Mouse (Mus musculus) cortical plate, adult 2 months (tissue): ENCODE results near the gene AW549877. TPM values are rescaled to one million over a fixed set of nuclear protein-coding genes. Genes with fewer than 3 reads are reported as not detected.
A peak's percentile ranks its signal among the peaks of the same experiment; 100 is the strongest.

Source experiments
- H3K27ac ChIP-seq: fragments of 200-500 bp; 2 replicates; pipeline ENCODE4 v1.5.1; 2012; ENCODE audit warnings: low read length, control low read depth, inconsistent platforms; ENCODE audit not compliant: insufficient read depth
- H3K4me1 ChIP-seq: fragments of 200-500 bp; 2 replicates; pipeline ENCODE4 v1.6.1; 2011; ENCODE audit warnings: low read length; ENCODE audit not compliant: control insufficient read depth, insufficient read depth
- H3K4me3 ChIP-seq: fragments of 200-500 bp; 2 replicates; pipeline ENCODE4 v1.5.1; 2011; ENCODE audit warnings: mild to moderate bottlenecking, low read length, control low read depth; ENCODE audit not compliant: insufficient read depth
- CTCF ChIP-seq: fragments of 200-500 bp; IDR thresholded peaks from 2 replicates; pipeline ENCODE4 v1.5.1; 2011; ENCODE audit warnings: mild to moderate bottlenecking, control low read depth, low read length; ENCODE audit not compliant: insufficient read depth; ENCODE audit errors: extremely low read depth
- POLR2A ChIP-seq: fragments of 200-500 bp; IDR thresholded peaks from 2 replicates; pipeline ENCODE4 v1.6.1; 2011; ENCODE audit warnings: mild to moderate bottlenecking, low read length, control low read depth; ENCODE audit not compliant: insufficient read depth; ENCODE audit errors: extremely low read depth
- polyA plus RNA-seq: library from polyadenylated mRNA; depleted of rRNA; stranded (reverse); fragments of >200 nt; gene quantifications from 2 replicates; pipeline ENCODE4 v1.2.3, GENCODE M21; 2012

The AW549877 gene
- polyA plus RNA-seq, 1 experiment = 37.8 TPM

DNA sequence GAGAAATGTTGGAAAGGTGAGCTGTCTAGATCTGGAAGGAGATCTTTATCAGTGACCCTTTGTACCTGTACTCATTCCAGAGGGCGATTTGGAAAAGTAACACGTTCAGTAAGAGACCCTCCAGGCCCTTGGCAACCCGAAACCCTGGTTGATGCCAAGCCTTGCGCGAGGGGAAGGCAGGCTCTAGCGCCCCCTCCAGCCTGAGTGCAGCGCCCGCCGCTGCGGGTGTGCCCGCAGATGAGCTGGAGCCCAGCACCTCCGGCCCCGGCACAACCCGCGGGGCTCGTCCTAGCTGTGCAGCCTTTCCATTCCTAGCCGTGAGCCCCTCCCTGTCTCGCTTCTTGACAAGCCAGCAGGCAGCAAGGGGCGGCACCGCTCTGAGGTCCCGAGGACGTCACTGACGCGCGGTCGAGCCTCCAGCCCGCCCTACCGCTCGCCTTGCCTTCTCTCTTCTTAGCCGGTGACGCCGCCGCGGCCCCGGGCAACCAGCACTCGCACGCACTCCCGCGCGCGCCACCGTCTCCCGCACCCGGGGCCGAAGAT lies 30.8 kb upstream of the AW549877 start, which contains the start of gene Oxct1:
Gene Oxct1 (plus strand): TSS at position 153 of the 543 bp plus-strand sequence.
- Histone ChIP-seq H3K27ac (peak within 1 kb of the TSS; percentile 98), H3K4me3 (peak within 1 kb of the TSS; percentile 91), H3K4me1 (peaks cover 5% of the 10 kb centered on the region; the same call in 1 of the 2 replicates)
- peak; percentile 12; the same call in 1 of the 2 replicates for TF ChIP-seq CTCF
- TF ChIP-seq POLR2A = peak; percentile 69; the same call in 1 of the 2 replicates

DNA sequence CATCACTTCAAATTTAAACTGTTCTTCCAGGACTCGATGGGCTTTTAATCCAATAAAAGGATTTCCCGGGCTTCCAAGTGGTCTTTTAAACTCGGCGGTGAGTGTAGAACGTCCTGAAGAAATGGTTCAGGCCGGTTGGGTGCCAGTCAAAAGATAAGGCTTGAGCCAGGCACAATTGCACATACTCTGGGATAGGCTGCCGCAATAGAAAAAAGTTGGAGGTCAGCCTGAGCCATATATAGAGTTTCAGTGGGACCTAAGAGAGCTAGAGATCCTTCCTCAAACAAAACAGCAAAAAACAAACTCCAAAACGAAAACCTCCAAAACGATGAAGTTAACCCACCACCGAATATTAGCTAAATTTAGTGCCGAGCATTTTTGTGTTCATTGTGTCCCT lies 30.0 kb upstream of the AW549877 start:
- H3K27ac ChIP-seq = 0 out of 2 replicates have a peak overlapping the region, but pooled peaks have one; percentile 12
- TF ChIP-seq CTCF = no peak
- TF ChIP-seq POLR2A = no peak
- peak overlapping the region; percentile 91; the same call in 1 of the 2 replicates for H3K4me3 ChIP-seq
- peaks cover 5% of the 10 kb centered on the region; the same call in 1 of the 2 replicates for H3K4me1 ChIP-seq

DNA sequence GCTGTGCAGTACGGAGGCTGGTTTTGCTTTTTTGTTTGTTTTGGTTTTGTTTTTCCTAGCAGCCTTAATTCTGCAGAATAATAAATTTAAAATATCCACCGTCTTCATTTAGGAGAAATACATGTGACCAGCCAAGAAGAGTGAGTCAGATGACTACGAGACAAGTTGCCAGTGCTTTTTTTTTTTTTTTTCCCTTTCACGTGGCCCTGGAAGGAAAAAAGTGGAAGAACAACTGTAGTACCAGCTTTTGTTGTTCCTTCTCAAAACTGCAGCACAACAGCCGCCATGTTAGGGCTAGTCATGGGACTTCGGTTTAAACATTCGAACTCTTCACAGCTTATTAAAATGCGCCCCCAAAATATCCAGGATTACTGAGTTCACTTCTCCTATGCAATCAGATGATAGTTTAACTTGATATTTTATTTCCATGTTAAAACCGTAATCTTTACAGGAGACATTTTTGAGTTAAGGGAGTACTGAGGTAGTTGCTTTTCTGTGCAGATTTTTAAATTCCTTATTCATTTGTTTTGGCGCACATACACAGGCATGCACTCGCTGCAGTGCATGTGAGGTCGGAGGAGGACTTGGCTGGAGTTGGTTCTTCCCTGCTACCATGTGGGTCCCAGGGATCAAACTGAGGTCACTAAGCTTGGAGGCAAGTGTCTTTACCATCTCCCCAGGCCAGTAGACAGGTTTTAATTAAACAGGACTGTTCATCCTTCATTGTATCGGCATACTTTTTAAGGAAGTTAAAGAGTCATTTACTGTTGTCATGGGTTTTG lies 29.4 kb upstream of the AW549877 start:
- Histone ChIP-seq H3K4me1 (peaks cover 5% of the 10 kb centered on the region; the same call in 1 of the 2 replicates), H3K27ac (0 out of 2 replicates have a peak overlapping the region, but pooled peaks have one; percentile 12), H3K4me3 (no peak overlapping the region)
- no peak for TF ChIP-seq CTCF
- TF ChIP-seq POLR2A = no peak

DNA sequence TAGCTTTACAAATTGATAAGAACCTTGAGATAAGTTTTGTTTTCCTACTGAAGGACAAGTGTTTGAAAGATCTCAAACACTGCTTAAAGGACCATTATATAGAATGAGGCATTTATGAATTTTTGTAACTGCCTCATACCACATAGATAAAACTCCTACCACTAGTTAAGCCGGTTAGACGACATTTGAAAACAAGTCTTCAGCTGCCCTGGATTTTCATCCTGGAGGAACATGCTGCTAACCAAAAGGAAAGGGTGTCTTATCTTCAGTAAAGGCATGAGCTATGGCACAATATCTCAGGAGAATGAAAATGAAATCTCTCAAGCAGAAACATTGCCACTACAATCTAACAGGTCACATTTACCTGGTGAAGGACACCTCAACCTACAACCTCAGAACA lies 28.2 kb upstream of the AW549877 start:
- no peak for TF ChIP-seq CTCF
- TF ChIP-seq POLR2A = no peak
- no peak overlapping the region for H3K4me3 ChIP-seq
- no peak overlapping the region for H3K27ac ChIP-seq
- H3K4me1 ChIP-seq = peaks cover 3% of the 10 kb centered on the region; the same call in 1 of the 2 replicates

DNA sequence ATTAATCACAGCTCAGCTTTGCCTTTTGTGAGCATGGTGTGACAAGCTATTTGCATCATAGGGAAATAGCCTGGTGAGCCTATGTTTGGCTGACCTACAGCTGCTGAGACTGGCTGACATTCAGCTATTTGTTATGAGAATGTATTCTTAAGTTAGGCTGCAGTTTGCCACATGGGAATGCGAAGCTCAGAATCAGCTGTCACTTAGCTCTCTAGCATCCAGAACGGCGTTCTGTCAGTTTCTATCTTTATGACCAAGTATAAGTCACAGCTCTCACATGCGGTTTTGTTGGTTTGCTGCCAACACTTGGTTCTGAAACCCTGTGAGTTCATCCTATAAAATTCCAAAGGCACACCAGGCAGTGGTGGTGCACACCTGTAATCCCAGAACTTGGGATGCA lies 25.2 kb upstream of the AW549877 start:
- H3K4me3 ChIP-seq = no peak overlapping the region
- H3K27ac ChIP-seq = no peak overlapping the region
- H3K4me1 ChIP-seq = no peaks in the 10 kb centered on the region
- no peak for TF ChIP-seq CTCF
- TF ChIP-seq POLR2A = no peak

DNA sequence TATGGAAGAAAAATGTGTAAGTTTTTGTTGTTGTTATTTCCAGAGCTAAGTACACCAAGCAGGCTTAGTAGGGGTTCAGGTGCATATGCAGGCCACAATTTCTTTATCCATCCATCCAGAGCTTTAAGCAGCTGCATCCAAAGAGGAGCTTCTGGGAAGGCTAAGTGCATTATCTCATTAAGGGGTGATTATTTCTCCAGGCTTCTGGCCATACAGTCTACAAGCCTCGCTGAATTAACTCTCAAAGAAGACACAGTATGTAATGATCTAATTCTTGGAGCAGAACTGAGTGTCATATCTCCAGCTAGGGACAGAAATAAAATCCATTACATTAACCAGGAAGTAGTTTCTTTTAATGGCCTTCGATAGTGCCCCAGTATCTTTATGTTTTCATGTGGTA lies 18.3 kb upstream of the AW549877 start:
- H3K27ac ChIP-seq = no peak overlapping the region
- no peak overlapping the region for H3K4me3 ChIP-seq
- no peak for TF ChIP-seq CTCF
- TF ChIP-seq POLR2A = no peak
- no peaks in the 10 kb centered on the region for H3K4me1 ChIP-seq

DNA sequence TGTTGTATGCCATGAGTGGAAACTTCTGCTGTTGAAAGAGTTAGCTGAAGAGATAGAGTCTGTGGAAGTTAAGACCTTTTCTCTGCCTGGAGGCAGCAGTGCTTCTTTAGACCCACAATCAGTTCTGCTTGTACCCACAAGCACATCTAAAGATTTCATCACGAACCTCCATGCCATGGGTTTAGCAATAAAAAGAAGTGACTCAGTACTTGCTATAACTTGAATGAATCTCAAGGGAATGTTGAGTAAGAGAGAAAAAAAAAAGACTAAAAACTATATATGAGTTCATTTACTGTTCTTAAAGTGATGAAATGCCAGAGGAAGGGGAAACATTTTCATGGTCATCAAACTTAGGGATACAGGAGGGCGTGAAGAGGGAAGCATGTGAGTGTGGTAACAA lies 5.0 kb upstream of the AW549877 start:
- Histone ChIP-seq H3K4me3 (no peak overlapping the region), H3K4me1 (no peaks in the 10 kb centered on the region), H3K27ac (no peak overlapping the region)
- TF ChIP-seq CTCF = no peak
- TF ChIP-seq POLR2A = no peak

DNA sequence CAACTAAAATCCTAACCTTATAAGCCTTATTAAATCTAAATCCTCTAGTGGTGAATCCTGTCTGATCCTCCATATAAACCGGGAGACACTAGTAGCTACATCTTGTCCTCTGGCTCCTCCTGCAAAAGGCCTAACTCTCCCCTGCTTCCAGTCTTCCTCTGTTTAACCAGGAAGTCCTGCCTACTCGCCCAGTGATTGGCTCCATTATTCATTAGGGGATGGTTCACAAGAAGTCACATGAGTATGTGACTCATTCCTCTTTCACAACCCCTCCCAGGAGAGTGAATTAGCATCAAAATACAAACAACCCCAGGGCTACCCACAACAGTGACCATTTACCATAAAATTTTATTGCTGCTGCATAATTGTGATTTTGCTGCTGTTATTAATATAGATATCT lies 3.6 kb upstream of the AW549877 start:
- H3K4me3 ChIP-seq = no peak overlapping the region
- TF ChIP-seq CTCF (no peak), POLR2A (no peak)
- no peaks in the 10 kb centered on the region for H3K4me1 ChIP-seq
- no peak overlapping the region for H3K27ac ChIP-seq

DNA sequence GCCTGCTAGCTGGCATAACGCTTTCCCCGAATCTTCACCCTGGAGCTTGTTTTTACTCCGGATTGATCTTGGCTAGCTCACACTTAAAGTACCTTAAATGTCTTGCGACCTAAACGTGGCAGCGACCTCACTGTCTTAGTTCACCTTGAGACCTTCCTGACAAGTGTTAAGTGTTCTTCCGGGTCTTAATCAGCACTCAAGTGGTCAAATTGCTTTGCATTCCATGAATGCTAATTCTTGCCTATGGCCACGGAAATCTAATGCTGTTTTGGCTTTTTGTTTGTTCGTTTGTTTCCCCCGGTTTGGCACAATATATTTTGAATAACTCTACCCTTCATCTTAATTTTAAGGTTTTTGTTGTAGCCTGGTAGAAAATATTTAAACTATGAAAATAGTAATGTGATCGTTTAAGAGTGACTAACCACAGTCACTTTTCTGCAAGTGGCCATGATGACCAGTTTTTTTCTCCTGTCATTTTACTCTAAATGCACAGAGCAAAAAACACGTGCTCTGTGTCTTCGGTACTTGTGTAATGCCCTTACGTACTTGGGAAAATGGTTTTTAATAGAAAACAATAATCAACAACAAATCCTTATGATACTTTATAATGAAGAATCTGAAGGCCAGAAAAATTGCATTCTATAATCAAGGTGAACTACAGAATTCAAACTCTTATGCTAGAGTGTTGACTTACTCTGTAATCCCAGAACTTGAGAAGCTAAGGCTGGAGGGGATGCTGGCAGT lies 895 bp upstream of the AW549877 start:
- H3K4me3 ChIP-seq = peak overlapping the region; percentile 74
- peak overlapping the region; percentile 91 for H3K27ac ChIP-seq
- no peaks in the 10 kb centered on the region for H3K4me1 ChIP-seq
- no peak for TF ChIP-seq POLR2A
- no peak for TF ChIP-seq CTCF
